Mouse (Mus musculus) liver, embryonic 11.5 days (tissue): Measurements from ENCODE around the gene Kcnq2. TPM values are rescaled to one million over a fixed set of nuclear protein-coding genes. Genes with fewer than 3 reads are reported as not detected.

ENCODE experiments used
- ATAC-seq: fragments of 200-750 bp; cut with Nextera tagmentation; replicated peaks from 2 replicates; pipeline ENCODE4 v1.8.0; 2017; ENCODE audit warnings: moderate number of reproducible peaks, mild to moderate bottlenecking, moderate TSS enrichment, moderate library complexity; ENCODE audit not compliant: low FRiP score
- DNase-seq: peaks from one replicate; pipeline ENCODE4 v3.0.0-alpha.2; 2017; ENCODE audit warnings: low spot score
- H3K27ac ChIP-seq: fragments of 300-500 bp; sonication (generic); 2 replicates; pipeline ENCODE4 v1.5.1; 2014; ENCODE audit warnings: mild to moderate bottlenecking, low read depth, low read length, control low read depth
- H3K27me3 ChIP-seq: fragments of 300-500 bp; sonication (generic); replicated peaks from 2 replicates; pipeline ENCODE4 v1.6.1; 2014; ENCODE audit warnings: low read length, mixed read lengths; ENCODE audit not compliant: control insufficient read depth, insufficient read depth
- H3K36me3 ChIP-seq: fragments of 300-500 bp; sonication (generic); 2 replicates; pipeline ENCODE4 v1.6.1; 2014; ENCODE audit warnings: mild to moderate bottlenecking, low read length, moderate library complexity, mixed read lengths; ENCODE audit not compliant: control insufficient read depth, insufficient read depth
- H3K4me1 ChIP-seq: fragments of 300-500 bp; sonication (generic); replicated peaks from 2 replicates; pipeline ENCODE4 v1.6.1; 2014; ENCODE audit warnings: low read length, mixed read lengths; ENCODE audit not compliant: control insufficient read depth, insufficient read depth
- H3K4me2 ChIP-seq: fragments of 300-500 bp; sonication (generic); 2 replicates; pipeline ENCODE4 v1.6.1; 2014; ENCODE audit warnings: mild to moderate bottlenecking, control low read depth, moderate library complexity
- H3K4me3 ChIP-seq: fragments of 300-500 bp; sonication (generic); 2 replicates; pipeline ENCODE4 v1.5.1; 2014; ENCODE audit warnings: low read depth, low read length, control low read depth
- H3K9ac ChIP-seq: fragments of 300-500 bp; sonication (generic); 2 replicates; pipeline ENCODE4 v1.6.1; 2014; ENCODE audit warnings: low read depth, low read length, control low read depth
- H3K9me3 ChIP-seq: fragments of 300-500 bp; sonication (generic); 2 replicates; pipeline ENCODE4 v1.6.1; 2016; ENCODE audit warnings: low read length, inconsistent platforms, mixed read lengths; ENCODE audit not compliant: control insufficient read depth
- WGBS: fragments of 180-500 bp; shearing (Covaris S2); extraction: QIAGEN DNeasy Blood & Tissue Kit; methylation state at CpG from one replicate; pipeline ENCODE4 v1.1.7; 2014; 5-methylcytosine and 5-hydroxymethylcytosine counted together
- polyA plus RNA-seq: library from polyadenylated mRNA; unstranded; fragments of >200 nt; fragmentation: Nextera tagmentation; extraction: Ambion mirVana; gene quantifications from 2 replicates; pipeline ENCODE4 v1.2.1, GENCODE M21; 2014

Gene Kcnq2
- polyA plus RNA-seq = 0.15 and 0.18 TPM in 2 replicates

DNA sequence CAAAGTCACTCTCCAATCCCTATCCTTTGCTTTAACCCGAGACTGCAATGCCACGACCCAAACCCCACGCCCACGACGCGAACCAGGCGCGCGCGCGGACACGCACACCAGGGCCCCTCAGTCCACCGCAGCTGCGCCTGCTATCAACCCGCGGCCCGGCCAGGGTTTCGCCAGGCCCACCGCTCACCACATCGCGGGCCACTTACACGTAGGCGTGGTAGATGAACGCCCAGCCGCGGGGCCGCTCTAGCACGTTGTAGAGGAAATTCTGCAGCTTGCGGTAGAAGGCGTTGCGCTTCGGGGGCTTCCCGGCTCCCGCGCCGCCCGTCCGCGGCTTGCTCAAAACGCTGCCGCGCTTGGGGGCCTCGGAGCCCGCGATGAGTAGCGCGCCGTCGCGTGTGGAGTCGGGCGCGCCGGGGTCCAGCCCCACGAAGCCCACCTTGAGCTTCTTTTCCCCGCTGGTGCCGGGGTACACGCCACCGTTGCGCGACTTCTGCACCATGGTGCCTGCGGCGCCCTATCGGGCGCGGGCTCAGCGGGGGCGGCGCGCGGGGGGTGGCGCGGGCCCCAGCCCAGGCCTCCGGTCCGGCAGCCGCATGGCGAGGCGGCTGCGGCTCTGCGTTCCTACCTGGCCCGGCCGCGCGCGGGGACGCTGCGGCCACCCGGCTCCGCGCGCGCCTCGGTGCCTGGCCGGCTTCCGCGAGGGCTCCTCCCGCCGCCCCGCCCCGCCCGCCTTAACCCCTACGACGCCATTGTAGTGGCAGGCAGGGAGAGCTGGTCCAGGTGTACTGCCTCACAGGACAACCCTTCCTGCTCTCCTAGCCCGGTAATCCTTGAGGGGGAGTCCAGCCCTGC, at the start of gene Kcnq2:
Kcnq2 (minus strand) TSS at position 710 of the 855 bp plus-strand sequence.
- Histone ChIP-seq H3K9me3 (no peaks in the 10 kb centered on the region), H3K27me3 (peaks cover 50% of the 10 kb centered on the region), H3K4me2 (peak within 1 kb of the TSS; percentile 75), H3K4me1 (no peaks in the 10 kb centered on the region), H3K4me3 (peak within 1 kb of the TSS; percentile 49), H3K36me3 (no peaks in the 10 kb centered on the region), H3K27ac (no peak within 1 kb of the TSS), H3K9ac (no peak within 1 kb of the TSS)
- DNase-seq = no peak
- ATAC-seq = no peak
- WGBS = 1% methylated on average over 104 of the region's 104 CpGs

DNA sequence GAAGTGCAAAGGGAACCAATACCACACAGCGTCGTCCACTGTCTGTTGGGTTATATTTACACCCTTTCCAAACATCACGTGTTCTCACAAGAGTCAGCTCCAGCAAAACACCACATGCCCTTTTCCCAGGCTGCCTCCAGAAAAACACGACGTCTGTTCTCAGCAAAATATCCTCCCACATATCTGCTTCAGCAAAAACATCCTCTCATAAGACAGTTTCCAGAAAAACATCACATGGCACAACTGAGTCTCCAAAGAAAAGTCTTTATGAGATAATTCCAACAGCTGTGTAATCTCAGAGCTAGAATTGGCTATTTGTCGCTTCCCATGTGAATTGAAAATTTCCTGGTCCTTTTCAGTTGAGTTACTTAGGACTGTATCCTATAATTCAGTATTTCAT, 45.8 kb upstream of the Kcnq2 start:
- Histone ChIP-seq H3K4me3 (no peak overlapping the region), H3K4me1 (no peaks in the 10 kb centered on the region), H3K9me3 (no peaks in the 10 kb centered on the region), H3K27me3 (no peaks in the 10 kb centered on the region), H3K9ac (no peak overlapping the region), H3K27ac (no peak overlapping the region), H3K36me3 (no peaks in the 10 kb centered on the region), H3K4me2 (no peak overlapping the region)
- WGBS = 71% methylated on average over 6 of the region's 6 CpGs
- DNase-seq = no peak
- no peak for ATAC-seq

DNA sequence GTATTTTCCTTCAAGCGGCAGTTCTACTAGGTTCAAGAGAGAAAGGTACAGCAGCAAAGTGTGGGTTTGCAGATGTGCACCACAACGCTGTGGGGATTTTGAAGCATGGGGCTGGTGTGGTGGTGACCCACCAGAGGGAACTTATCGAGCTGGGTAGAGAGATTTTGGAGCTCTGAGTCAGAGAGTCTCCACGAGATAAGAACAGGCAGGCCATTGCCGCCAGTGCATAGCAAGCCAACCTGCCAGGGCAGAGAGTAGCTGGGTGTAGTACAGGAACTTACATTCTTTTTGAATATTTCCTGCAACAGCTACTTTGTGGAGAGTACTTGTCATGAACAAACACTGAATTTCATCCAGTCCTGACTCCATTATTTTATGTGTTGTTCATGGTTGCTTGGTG, 43.4 kb upstream of the Kcnq2 start:
- no peak overlapping the region for H3K9ac ChIP-seq
- H3K27me3 ChIP-seq = no peaks in the 10 kb centered on the region
- no peaks in the 10 kb centered on the region for H3K4me1 ChIP-seq
- 63% methylated on average over 5 of the region's 5 CpGs for WGBS
- DNase-seq (no peak), ATAC-seq (no peak)
- no peak overlapping the region for H3K27ac ChIP-seq
- H3K4me2 ChIP-seq = no peak overlapping the region
- no peak overlapping the region for H3K4me3 ChIP-seq
- no peaks in the 10 kb centered on the region for H3K9me3 ChIP-seq
- H3K36me3 ChIP-seq = no peaks in the 10 kb centered on the region

DNA sequence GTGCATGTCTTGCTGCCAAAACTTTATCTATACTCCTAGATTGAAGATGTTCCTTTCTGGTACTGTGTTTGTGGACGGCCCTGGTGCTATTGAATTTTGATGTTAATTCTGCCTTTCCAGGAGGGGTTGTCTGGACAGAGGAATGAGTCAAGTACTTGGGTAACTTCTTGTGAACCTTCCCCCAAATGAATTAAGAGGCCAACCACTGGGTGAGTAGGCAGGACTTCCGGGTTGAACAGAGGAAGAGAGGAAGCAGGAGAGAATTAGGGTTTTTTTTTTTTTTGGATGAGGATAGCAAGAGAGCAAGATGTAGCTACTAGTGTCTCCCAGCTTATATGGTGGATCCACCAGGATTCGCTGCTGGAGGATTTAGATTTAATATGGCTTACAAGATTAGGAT, 42.9 kb upstream of the Kcnq2 start:
- Histone ChIP-seq H3K4me3 (no peak overlapping the region), H3K36me3 (no peaks in the 10 kb centered on the region), H3K4me2 (no peak overlapping the region), H3K27ac (no peak overlapping the region), H3K27me3 (no peaks in the 10 kb centered on the region), H3K9me3 (no peaks in the 10 kb centered on the region), H3K9ac (no peak overlapping the region), H3K4me1 (no peaks in the 10 kb centered on the region)
- WGBS = 64% methylated on average over 3 of the region's 3 CpGs
- DNase-seq (no peak), ATAC-seq (no peak)

DNA sequence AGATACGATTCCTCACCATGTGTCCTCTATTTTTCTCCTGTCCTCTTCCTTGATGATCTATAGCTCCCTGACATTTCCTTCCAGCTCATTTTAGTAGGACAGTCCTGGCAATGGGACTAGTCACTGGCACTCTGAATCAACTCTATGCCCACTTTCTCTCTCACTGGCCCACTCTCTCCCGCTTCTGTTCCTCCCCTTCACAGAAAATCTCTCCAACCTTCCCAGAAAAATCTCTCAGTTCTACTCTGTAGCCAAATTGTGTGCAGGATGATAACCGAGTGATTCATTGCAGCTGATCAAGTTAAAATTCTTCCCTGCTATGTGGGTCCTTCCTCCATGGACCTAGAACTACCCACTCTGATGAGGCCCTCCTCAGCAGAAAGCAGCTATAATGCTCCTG, 39.5 kb upstream of the Kcnq2 start:
- H3K4me3 ChIP-seq = no peak overlapping the region
- no peaks in the 10 kb centered on the region for H3K9me3 ChIP-seq
- DNase-seq (no peak), ATAC-seq (no peak)
- no peak overlapping the region for H3K9ac ChIP-seq
- H3K27ac ChIP-seq = no peak overlapping the region
- no peaks in the 10 kb centered on the region for H3K36me3 ChIP-seq
- H3K4me1 ChIP-seq = no peaks in the 10 kb centered on the region
- H3K4me2 ChIP-seq = no peak overlapping the region
- 82% methylated on average over 3 of the region's 3 CpGs for WGBS
- H3K27me3 ChIP-seq = no peaks in the 10 kb centered on the region

DNA sequence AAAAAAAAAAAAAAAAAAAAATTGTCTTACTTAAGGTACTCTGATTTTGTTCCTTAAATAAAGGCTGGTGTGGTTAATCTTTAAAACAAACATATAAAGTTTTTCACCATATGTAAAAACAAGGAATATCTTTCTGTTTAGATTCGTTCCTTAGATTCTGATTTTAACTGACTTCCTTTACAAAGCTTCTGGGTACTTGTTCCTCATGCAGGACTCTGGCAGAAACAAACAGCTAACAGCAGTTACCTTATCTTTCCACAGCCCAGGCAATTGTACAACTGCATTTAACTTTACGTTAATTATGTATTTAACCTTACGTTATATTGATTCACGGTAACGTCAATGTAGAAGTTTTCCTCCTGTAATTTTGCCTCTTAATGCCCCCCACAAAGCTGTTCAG, 31.4 kb upstream of the Kcnq2 start:
- WGBS = 81% methylated on average over 5 of the region's 5 CpGs
- H3K27ac ChIP-seq = no peak overlapping the region
- H3K4me2 ChIP-seq = no peak overlapping the region
- H3K9ac ChIP-seq = no peak overlapping the region
- ATAC-seq (no peak), DNase-seq (no peak)
- no peaks in the 10 kb centered on the region; the same call in 1 of the 2 replicates for H3K27me3 ChIP-seq
- H3K36me3 ChIP-seq = no peaks in the 10 kb centered on the region
- H3K4me3 ChIP-seq = no peak overlapping the region
- no peaks in the 10 kb centered on the region for H3K4me1 ChIP-seq
- H3K9me3 ChIP-seq = no peaks in the 10 kb centered on the region

DNA sequence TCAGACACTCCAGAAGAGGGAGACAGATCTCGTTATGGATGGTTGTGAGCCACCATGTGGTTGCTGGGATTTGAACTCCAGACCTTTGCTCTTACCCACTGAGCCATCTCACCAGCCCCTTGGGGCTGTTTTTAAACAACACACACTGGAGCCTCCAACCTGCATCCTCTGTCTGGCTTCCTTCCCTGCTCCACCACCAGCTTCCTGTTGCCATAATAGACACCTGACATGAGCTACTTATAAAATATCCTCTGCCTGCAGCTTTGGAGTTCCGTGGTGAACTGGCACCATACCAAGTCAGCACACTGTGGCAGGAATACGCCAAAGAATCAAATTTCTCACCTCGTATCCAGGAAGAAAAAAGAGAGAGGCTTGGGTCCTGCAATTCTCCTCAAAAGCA, 25.7 kb upstream of the Kcnq2 start:
- DNase-seq (no peak), ATAC-seq (no peak)
- H3K4me1 ChIP-seq = no peaks in the 10 kb centered on the region

DNA sequence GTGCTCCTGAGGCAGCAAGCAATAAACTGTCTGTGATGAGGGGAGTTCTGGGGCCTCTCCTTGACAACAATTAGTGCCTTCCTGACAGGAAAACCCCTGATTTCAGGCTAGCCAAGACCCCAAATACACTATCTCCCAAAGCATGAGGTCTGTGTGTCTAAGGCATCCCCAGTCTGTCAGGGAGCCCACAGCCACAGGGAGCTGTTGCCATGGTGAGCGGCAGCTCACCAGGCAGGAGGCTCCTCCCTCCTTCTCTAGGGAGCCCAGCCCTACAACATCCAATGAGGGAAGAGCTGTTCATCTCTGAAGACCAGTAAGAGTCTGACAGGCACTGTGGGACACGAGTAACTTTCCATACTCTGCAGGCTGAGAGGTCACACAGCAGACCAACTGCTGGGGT, 24.7 kb upstream of the Kcnq2 start:
- no peak overlapping the region for H3K4me3 ChIP-seq
- 5% methylated on average over 2 of the region's 2 CpGs for WGBS
- peaks cover 36% of the 10 kb centered on the region for H3K27me3 ChIP-seq
- no peaks in the 10 kb centered on the region for H3K4me1 ChIP-seq
- H3K9me3 ChIP-seq = no peaks in the 10 kb centered on the region
- no peak overlapping the region for H3K9ac ChIP-seq
- DNase-seq (no peak), ATAC-seq (no peak)
- no peak overlapping the region for H3K4me2 ChIP-seq
- no peak overlapping the region for H3K27ac ChIP-seq
- H3K36me3 ChIP-seq = no peaks in the 10 kb centered on the region

More for the DNA sequence above, 25.7 kb upstream of the Kcnq2 start:
- WGBS = 71% methylated on average over 4 of the region's 4 CpGs
- no peaks in the 10 kb centered on the region for H3K9me3 ChIP-seq
- H3K27me3 ChIP-seq = peaks cover 25% of the 10 kb centered on the region
- no peak overlapping the region for H3K27ac ChIP-seq
- H3K9ac ChIP-seq = no peak overlapping the region
- no peak overlapping the region for H3K4me2 ChIP-seq
- H3K4me3 ChIP-seq = no peak overlapping the region
- H3K36me3 ChIP-seq = no peaks in the 10 kb centered on the region

DNA sequence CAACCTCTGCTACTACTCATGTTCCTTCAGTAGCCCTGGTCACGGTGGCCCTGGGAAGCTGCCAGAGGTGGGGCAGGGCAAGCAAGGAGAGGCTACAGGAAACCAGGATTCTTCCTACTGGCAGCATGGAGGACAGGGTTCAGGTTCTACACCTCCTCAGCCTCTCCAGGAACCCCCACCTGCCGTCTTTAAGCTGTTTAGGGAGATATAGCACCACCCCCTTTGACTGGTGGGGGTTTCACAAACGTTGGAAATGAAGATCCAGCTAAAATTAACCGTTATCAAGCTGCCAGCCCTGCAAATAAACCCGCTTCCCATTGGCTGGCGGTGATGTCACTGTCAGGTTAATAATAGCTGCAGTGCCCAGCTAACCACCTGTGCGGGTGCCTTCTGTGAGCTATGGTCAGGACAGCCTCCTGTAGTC, 24.0 kb upstream of the Kcnq2 start:
- Histone ChIP-seq H3K4me3 (no peak overlapping the region), H3K27me3 (peaks cover 39% of the 10 kb centered on the region), H3K27ac (no peak overlapping the region), H3K9ac (no peak overlapping the region), H3K9me3 (no peaks in the 10 kb centered on the region), H3K4me1 (no peaks in the 10 kb centered on the region), H3K4me2 (no peak overlapping the region), H3K36me3 (no peaks in the 10 kb centered on the region)
- ATAC-seq (no peak), DNase-seq (no peak)
- WGBS = 48% methylated on average over 7 of the region's 7 CpGs
